Mouse (Mus musculus): ENCODE data around the gene Myadml2. TPM values are rescaled to one million over a fixed set of nuclear protein-coding genes. Genes with fewer than 3 reads are reported as not detected.

Gene Myadml2
- polyA plus RNA-seq, 1 experiment from 2014 or later: 0.68 TPM

- Histone ChIP-seq H3K27ac (0 out of 2 replicates have a peak overlapping the region, but pooled peaks have one; percentile 23), H3K4me1 (replicated peaks) (peaks cover 34% of the 10 kb centered on the region), H3K4me2 (peak overlapping the region; percentile 21; the same call in 1 of the 2 replicates), H3K27me3 (no peaks in the 10 kb centered on the region), H3K9ac (replicated peaks) (0 out of 2 replicates have a peak overlapping the region, but pooled peaks have one; percentile 48), H3K4me3 (replicated peaks) (no peak overlapping the region), H3K36me3 (peaks cover 34% of the 10 kb centered on the region), H3K9me3 (no peaks in the 10 kb centered on the region)
- 82% methylated on average over 23 of the region's 23 CpGs for WGBS
- no peak for ATAC-seq (ENCODE audit: insufficient number of reproducible peaks, insufficient read depth, low FRiP score, low TSS enrichment, low read depth)
These were observed 18.6 kb downstream of the Myadml2 start for GRCm38 (mm10) chr11:120629341-120629730.

GRCm38 (mm10) chr11:120628601-120629340 is 19.2 kb downstream of the Myadml2 start:
- Histone ChIP-seq H3K27me3 (no peaks in the 10 kb centered on the region), H3K4me1 (replicated peaks) (peaks cover 39% of the 10 kb centered on the region), H3K9me3 (no peaks in the 10 kb centered on the region), H3K36me3 (peaks cover 34% of the 10 kb centered on the region), H3K9ac (replicated peaks) (no peak overlapping the region), H3K4me3 (replicated peaks) (no peak overlapping the region), H3K27ac (no peak overlapping the region), H3K4me2 (0 out of 2 replicates have a peak overlapping the region, but pooled peaks have one; percentile 21)
- ATAC-seq (ENCODE audit: insufficient number of reproducible peaks, insufficient read depth, low FRiP score, low TSS enrichment, low read depth): no peak
- WGBS: 94% methylated on average over 23 of the region's 23 CpGs

GRCm38 (mm10) chr11:120627468-120628300 is 20.3 kb downstream of the Myadml2 start:
- peaks cover 39% of the 10 kb centered on the region for H3K4me1 ChIP-seq (replicated peaks)
- no peak overlapping the region for H3K4me2 ChIP-seq
- no peaks in the 10 kb centered on the region for H3K9me3 ChIP-seq
- H3K9ac ChIP-seq (replicated peaks): no peak overlapping the region
- H3K27ac ChIP-seq: no peak overlapping the region
- no peak for ATAC-seq (ENCODE audit: insufficient number of reproducible peaks, insufficient read depth, low FRiP score, low TSS enrichment, low read depth)
- no peaks in the 10 kb centered on the region for H3K27me3 ChIP-seq
- WGBS: 81% methylated on average over 22 of the region's 22 CpGs
- no peak overlapping the region for H3K4me3 ChIP-seq (replicated peaks)
- peaks cover 38% of the 10 kb centered on the region for H3K36me3 ChIP-seq

- Histone ChIP-seq H3K4me3 (replicated peaks) (no peak overlapping the region), H3K9me3 (no peaks in the 10 kb centered on the region), H3K4me1 (replicated peaks) (peaks cover 33% of the 10 kb centered on the region), H3K27me3 (no peaks in the 10 kb centered on the region), H3K36me3 (peaks cover 46% of the 10 kb centered on the region), H3K4me2 (no peak overlapping the region), H3K27ac (no peak overlapping the region), H3K9ac (replicated peaks) (no peak overlapping the region)
- ATAC-seq (ENCODE audit: insufficient number of reproducible peaks, insufficient read depth, low FRiP score, low TSS enrichment, low read depth): no peak
- 91% methylated on average over 11 of the region's 11 CpGs for WGBS
These were observed 21.0 kb downstream of the Myadml2 start for GRCm38 (mm10) chr11:120626785-120627467.

GRCm38 (mm10) chr11:120625152-120625775 is 22.7 kb downstream of the Myadml2 start, which contains the start of gene Sirt7:
Sirt7 (minus strand) TSS chr11:120625240.
- Histone ChIP-seq H3K9me3 (no peaks in the 10 kb centered on the region), H3K4me1 (replicated peaks) (peaks cover 18% of the 10 kb centered on the region), H3K27me3 (no peaks in the 10 kb centered on the region), H3K27ac (peak within 1 kb of the TSS; percentile 80), H3K4me2 (peak within 1 kb of the TSS; percentile 99), H3K9ac (replicated peaks) (peak within 1 kb of the TSS; percentile 77), H3K36me3 (peaks cover 61% of the 10 kb centered on the region), H3K4me3 (replicated peaks) (peak within 1 kb of the TSS; percentile 98)
- 15% methylated on average over 5 of the region's 5 CpGs for WGBS
- no peak for ATAC-seq (ENCODE audit: insufficient number of reproducible peaks, insufficient read depth, low FRiP score, low TSS enrichment, low read depth)

- Histone ChIP-seq H3K4me2 (peak overlapping the region; percentile 99), H3K27ac (peak overlapping the region; percentile 80), H3K4me1 (replicated peaks) (peaks cover 12% of the 10 kb centered on the region), H3K4me3 (replicated peaks) (peak overlapping the region; percentile 98), H3K9me3 (no peaks in the 10 kb centered on the region), H3K36me3 (peaks cover 65% of the 10 kb centered on the region), H3K27me3 (no peaks in the 10 kb centered on the region), H3K9ac (replicated peaks) (peak overlapping the region; percentile 77)
- ATAC-seq (ENCODE audit: insufficient number of reproducible peaks, insufficient read depth, low FRiP score, low TSS enrichment, low read depth): peak; percentile 61; the same call in 1 of the 2 replicates
- under 1% methylated on average over 52 of the region's 53 CpGs for WGBS
These were observed 23.3 kb downstream of the Myadml2 start for GRCm38 (mm10) chr11:120624680-120625111.

- Histone ChIP-seq H3K36me3 (peaks cover 62% of the 10 kb centered on the region), H3K4me2 (peak overlapping the region; percentile 99), H3K27me3 (no peaks in the 10 kb centered on the region), H3K9me3 (no peaks in the 10 kb centered on the region), H3K27ac (peak overlapping the region; percentile 80), H3K4me3 (replicated peaks) (peak overlapping the region; percentile 98), H3K4me1 (replicated peaks) (peaks cover 11% of the 10 kb centered on the region), H3K9ac (replicated peaks) (peak overlapping the region; percentile 77)
- ATAC-seq (ENCODE audit: insufficient number of reproducible peaks, insufficient read depth, low FRiP score, low TSS enrichment, low read depth): peak; percentile 52; the same call in 1 of the 2 replicates
- WGBS: 13% methylated on average over 30 of the region's 30 CpGs
These were observed 23.8 kb downstream of the Myadml2 start for GRCm38 (mm10) chr11:120623961-120624679.

- Histone ChIP-seq H3K9me3 (no peaks in the 10 kb centered on the region), H3K9ac (replicated peaks) (no peak overlapping the region), H3K4me1 (replicated peaks) (peaks cover 14% of the 10 kb centered on the region), H3K27ac (no peak overlapping the region), H3K36me3 (peaks cover 66% of the 10 kb centered on the region), H3K4me2 (no peak overlapping the region), H3K27me3 (no peaks in the 10 kb centered on the region), H3K4me3 (replicated peaks) (no peak overlapping the region)
- no peak for ATAC-seq (ENCODE audit: insufficient number of reproducible peaks, insufficient read depth, low FRiP score, low TSS enrichment, low read depth)
- 88% methylated on average over 6 of the region's 6 CpGs for WGBS
These were observed 25.2 kb downstream of the Myadml2 start for GRCm38 (mm10) chr11:120622805-120623204.

- Histone ChIP-seq H3K27me3 (no peaks in the 10 kb centered on the region), H3K9ac (replicated peaks) (no peak overlapping the region; the same call in 1 of the 2 replicates), H3K4me3 (replicated peaks) (no peak overlapping the region), H3K27ac (no peak overlapping the region), H3K4me1 (replicated peaks) (peaks cover 24% of the 10 kb centered on the region), H3K4me2 (no peak overlapping the region), H3K36me3 (peaks cover 56% of the 10 kb centered on the region), H3K9me3 (no peaks in the 10 kb centered on the region)
- no peak for ATAC-seq (ENCODE audit: insufficient number of reproducible peaks, insufficient read depth, low FRiP score, low TSS enrichment, low read depth)
- 92% methylated on average over 14 of the region's 14 CpGs for WGBS
These were observed 27.8 kb downstream of the Myadml2 start for GRCm38 (mm10) chr11:120620195-120620594.
